8 mouse cellular contexts compared by ENCODE assay signal in the genomic region with DNA sequence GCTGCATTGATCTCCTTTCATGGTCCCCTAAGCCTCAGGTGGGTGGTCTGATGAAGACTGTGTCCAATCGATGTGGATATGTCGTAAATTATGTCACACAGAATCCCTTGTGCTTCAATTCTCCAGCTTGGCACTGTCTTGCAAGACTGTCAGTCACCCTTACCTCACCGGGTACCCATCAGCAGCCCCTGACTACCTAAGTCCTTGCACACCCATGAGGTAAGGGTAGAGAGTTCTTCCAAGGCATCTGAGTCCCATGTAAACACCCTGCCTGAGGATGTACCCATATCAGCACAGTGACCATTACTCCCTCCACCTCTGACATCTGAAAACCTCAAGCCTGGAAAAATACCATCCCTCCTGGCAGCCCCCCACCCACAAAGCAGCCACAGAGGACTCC. TPM values are rescaled to one million over a fixed set of nuclear protein-coding genes. Genes with fewer than 3 reads are reported as not detected.
DNase-seq lines count a peak whose midpoint lies in the region; ATAC-seq and TF ChIP-seq lines count a peak whose summit lies in the region.

No protein-coding gene starts in this region.

- WGBS in liver, embryonic 12.5 days (ENCODE audit: insufficient replicate concordance): 56% methylated on average over 3 of the region's 3 CpGs
- 65% methylated on average over 3 of the region's 3 CpGs for WGBS in stomach, postnatal 0 days

- no peak for DNase-seq in gastrocnemius, adult 2 months
- DNase-seq in gastrocnemius, adult 18-20 months (ENCODE audit: low spot score): no peak
- DNase-seq in retina, embryonic 14.5 days (ENCODE audit: low spot score): peak; percentile 31
- no peak for DNase-seq in retina, postnatal 1 day
- no peak for DNase-seq in stomach, postnatal 0 days (ENCODE audit: low spot score)
- no peak for DNase-seq in left cerebral cortex, adult 8-10 months (ENCODE audit: low spot score in 2 of 2)
- DNase-seq in cerebellum, postnatal 4 days (ENCODE audit: low spot score in 2 of 2): no peak

- intact Hi-C loops in gastrocnemius, adult 2 months (cut with DNase I): no loop called here

- no peak for TF ChIP-seq CTCF in gastrocnemius, adult 2 months (IDR thresholded peaks at IDR 0.05)
- TF ChIP-seq CTCF in stomach, postnatal 0 days (IDR thresholded peaks at IDR 0.05; ENCODE audit: low read depth): no peak

- peaks cover 41% of the 10 kb centered on the region for H3K36me3 ChIP-seq in liver, embryonic 12.5 days
- no peaks in the 10 kb centered on the region for H3K36me3 ChIP-seq in stomach, postnatal 0 days (ENCODE audit: control insufficient read depth, insufficient read depth, low read length)

- no peak for TF ChIP-seq EP300 in stomach, postnatal 0 days (optimal IDR thresholded peaks at IDR 0.05)

- H3K4me2 ChIP-seq in liver, embryonic 12.5 days: peak overlapping the region; percentile 100
- H3K4me2 ChIP-seq in stomach, postnatal 0 days (replicated peaks; ENCODE audit: low read depth): peak overlapping the region; percentile 74

- H3K27ac ChIP-seq in gastrocnemius, adult 2 months: peak overlapping the region; percentile 93
- peak overlapping the region; percentile 84 for H3K27ac ChIP-seq in liver, embryonic 12.5 days
- peak overlapping the region; percentile 42; the same call in 1 of the 2 replicates for H3K27ac ChIP-seq in stomach, postnatal 0 days (replicated peaks)

- H3K9me3 ChIP-seq in liver, embryonic 12.5 days (replicated peaks): no peaks in the 10 kb centered on the region
- H3K9me3 ChIP-seq in stomach, postnatal 0 days (ENCODE audit: control insufficient read depth, low read length): no peaks in the 10 kb centered on the region

- H3K27me3 ChIP-seq in liver, embryonic 12.5 days (replicated peaks): no peaks in the 10 kb centered on the region
- no peaks in the 10 kb centered on the region for H3K27me3 ChIP-seq in stomach, postnatal 0 days (ENCODE audit: control insufficient read depth, insufficient read depth, low read length)

- ATAC-seq in liver, embryonic 12.5 days: no peak
- no peak for ATAC-seq in stomach, postnatal 0 days (ENCODE audit: low FRiP score, low TSS enrichment)

- H3K4me1 ChIP-seq in liver, embryonic 12.5 days: peaks cover 93% of the 10 kb centered on the region
- peaks cover 2% of the 10 kb centered on the region; the same call in 1 of the 2 replicates for H3K4me1 ChIP-seq in stomach, postnatal 0 days (replicated peaks; ENCODE audit: control insufficient read depth, insufficient read depth)

- peak overlapping the region; percentile 87 for H3K4me3 ChIP-seq in gastrocnemius, adult 2 months
- peak overlapping the region; percentile 78 for H3K4me3 ChIP-seq in liver, embryonic 12.5 days
- peak overlapping the region; percentile 51 for H3K4me3 ChIP-seq in stomach, postnatal 0 days (ENCODE audit: low read depth, low read length)

- peak overlapping the region; percentile 93 for H3K9ac ChIP-seq in liver, embryonic 12.5 days
- H3K9ac ChIP-seq in stomach, postnatal 0 days (ENCODE audit: low read length): peak overlapping the region; percentile 67; the same call in 1 of the 2 replicates

RNA-seq across cellular contexts. Expression of gene Atp1b2, which starts 1.4 kb away (rescaled TPM):
- total RNA-seq in gastrocnemius, adult 2 months (2021): 100 to 1,000 TPM; 271 to 389 TPM
- total RNA-seq in gastrocnemius, adult 18-20 months (2021): 100 to 1,000 TPM; 347 to 393 TPM
- polyA plus RNA-seq in liver, embryonic 12.5 days (2016; fragmentation: Nextera tagmentation; extraction: Ambion mirVana): 38.3 and 39.8 TPM in 2 replicates
- polyA plus RNA-seq in stomach, postnatal 0 days (2015; fragmentation: Nextera tagmentation; extraction: Ambion mirVana): 5.3 and 7.2 TPM in 2 replicates
- 100 to 1,000 TPM; 400 to 455 (median 419) TPM for total RNA-seq in left cerebral cortex, adult 8-10 months (2022)

RNA-seq across cellular contexts. Expression of gene Shbg, which starts 13.4 kb away (rescaled TPM):
- total RNA-seq in gastrocnemius, adult 2 months (2021): not detected
- not detected for total RNA-seq in gastrocnemius, adult 18-20 months (2021)
- 33.0 and 34.9 TPM in 2 replicates for polyA plus RNA-seq in liver, embryonic 12.5 days (2016; fragmentation: Nextera tagmentation; extraction: Ambion mirVana)
- polyA plus RNA-seq in stomach, postnatal 0 days (2015; fragmentation: Nextera tagmentation; extraction: Ambion mirVana): not detected in 2 replicates
- 1 to 10 TPM in 1 of 4 experiments, not detected in 3; 1.0 TPM for total RNA-seq in left cerebral cortex, adult 8-10 months (2022)

RNA-seq across cellular contexts. Expression of gene Sat2, which starts 17.5 kb away (rescaled TPM):
- 1 to 10 TPM; 2.6 to 3.2 TPM for total RNA-seq in gastrocnemius, adult 2 months (2021)
- 1 to 10 TPM; 2.5 to 2.6 TPM for total RNA-seq in gastrocnemius, adult 18-20 months (2021)
- 11.5 and 12.4 TPM in 2 replicates for polyA plus RNA-seq in liver, embryonic 12.5 days (2016; fragmentation: Nextera tagmentation; extraction: Ambion mirVana)
- polyA plus RNA-seq in stomach, postnatal 0 days (2015; fragmentation: Nextera tagmentation; extraction: Ambion mirVana): 14.4 and 15.5 TPM in 2 replicates
- total RNA-seq in left cerebral cortex, adult 8-10 months (2022): 10 to 100 TPM in 3 of 4 experiments, 1 to 10 TPM in 1; 7.9 to 11.6 (median 10.5) TPM

RNA-seq across cellular contexts. Expression of gene Trp53, which starts 24.2 kb away (rescaled TPM):
- 10 to 100 TPM; 12.9 to 16.5 TPM for total RNA-seq in gastrocnemius, adult 2 months (2021)
- total RNA-seq in gastrocnemius, adult 18-20 months (2021): 10 to 100 TPM; 12.9 to 15.3 TPM
- 110 TPM in 2 replicates for polyA plus RNA-seq in liver, embryonic 12.5 days (2016; fragmentation: Nextera tagmentation; extraction: Ambion mirVana)
- 45.0 and 51.4 TPM in 2 replicates for polyA plus RNA-seq in stomach, postnatal 0 days (2015; fragmentation: Nextera tagmentation; extraction: Ambion mirVana)
- total RNA-seq in left cerebral cortex, adult 8-10 months (2022): 10 to 100 TPM; 26.6 to 32.6 (median 28.2) TPM

RNA-seq across cellular contexts. Expression of gene Wrap53, which starts 24.3 kb away (rescaled TPM):
- total RNA-seq in gastrocnemius, adult 2 months (2021): 1 to 10 TPM; 3.2 to 3.4 TPM
- total RNA-seq in gastrocnemius, adult 18-20 months (2021): 1 to 10 TPM; 3.2 to 3.3 TPM
- 24.3 and 27.1 TPM in 2 replicates for polyA plus RNA-seq in liver, embryonic 12.5 days (2016; fragmentation: Nextera tagmentation; extraction: Ambion mirVana)
- 8.7 and 9.0 TPM in 2 replicates for polyA plus RNA-seq in stomach, postnatal 0 days (2015; fragmentation: Nextera tagmentation; extraction: Ambion mirVana)
- 10 to 100 TPM; 10.1 to 13.8 (median 11.3) TPM for total RNA-seq in left cerebral cortex, adult 8-10 months (2022)

Comparison
In these comparisons a context has a peak if more than half of its experiments do, and no peak if none do; other contexts are left out.
1. H3K27ac ChIP-seq: peak in every context shown above with its lines; median percentile 93 in gastrocnemius, adult 2 months; 84 in liver, embryonic 12.5 days; 42 in stomach, postnatal 0 days.